Mouse (Mus musculus) adrenal gland, adult 10 weeks (tissue): ENCODE data around the gene Arid5b. TPM values are rescaled to one million over a fixed set of nuclear protein-coding genes. Genes with fewer than 3 reads are reported as not detected.

Experiments
- polyA plus RNA-seq: library from polyadenylated mRNA; stranded (reverse); fragments of 350-450 nt; fragmentation: Illumina TruSeq; extraction: RNeasy Lipid Tissue Mini Kit (QIAGEN cat#74804); gene quantifications from one replicate; pipeline ENCODE4 v1.2.3, GENCODE M21; 2014; ENCODE audit warnings: low read depth, low replicate concordance

Arid5b gene
- 22.2 TPM for polyA plus RNA-seq

GRCm38 (mm10) chr10:68278632-68279361 lies at the start of gene Arid5b:
Gene Arid5b, minus strand, starts transcription at chr10:68278740.

